ENCODE assay signal across 29 mouse cellular contexts in the genomic region with DNA sequence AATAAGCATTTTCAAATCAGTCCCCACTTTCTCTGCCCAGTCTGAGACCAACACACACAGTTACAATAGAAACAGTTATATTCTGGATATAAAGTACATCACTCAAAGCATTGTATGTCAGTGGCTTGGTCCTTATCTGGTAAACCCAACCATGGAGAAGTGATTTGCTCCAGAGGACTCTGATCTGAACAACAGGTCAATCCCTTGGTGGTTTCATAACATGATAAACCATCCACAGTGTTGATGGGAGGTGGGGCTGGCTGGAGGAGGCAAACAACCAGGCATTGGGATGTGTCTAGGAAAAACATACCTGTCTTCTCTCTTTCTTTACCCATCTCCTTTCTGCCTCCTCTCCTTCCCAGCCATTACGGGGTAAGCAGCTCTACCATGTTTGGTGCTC. TPM values are rescaled to one million over a fixed set of nuclear protein-coding genes. Genes with fewer than 3 reads are reported as not detected.
"Had no signal": no experiment of that assay in that cellular context is flagged by ENCODE, and none has a peak within 500 bp of the region (broad histone marks: within the 10 kb centered on the region; RNA-seq: fewer than 3 reads in every experiment).

No protein-coding gene starts in this region.

- H3K4me2 ChIP-seq: embryonic facial prominence, embryonic 12.5 days; embryonic facial prominence, embryonic 13.5 days; embryonic facial prominence, embryonic 15.5 days; forebrain, embryonic 12.5 days; forebrain, embryonic 13.5 days; forebrain, embryonic 15.5 days had no signal

- H3K36me3 ChIP-seq: embryonic facial prominence, embryonic 10.5 days; embryonic facial prominence, embryonic 12.5 days; embryonic facial prominence, embryonic 13.5 days; embryonic facial prominence, embryonic 15.5 days; forebrain, embryonic 10.5 days; forebrain, embryonic 12.5 days; forebrain, embryonic 15.5 days had no signal

- H3K4me1 ChIP-seq: embryonic facial prominence, embryonic 10.5 days; forebrain, embryonic 10.5 days; forebrain, embryonic 12.5 days; forebrain, embryonic 13.5 days; forebrain, embryonic 15.5 days had no signal

- DNase-seq: cerebellum, adult 2 months; cerebellum, adult 8-10 months; cerebellum, adult 9-10 months; cerebellum, adult 9-11 months; cerebellum, postnatal 10 days; cerebellum, postnatal 14 days; cerebellum, postnatal 25 days; cerebellum, postnatal 36 days; embryo, embryonic 11 days; forebrain, postnatal 0 days; gastrocnemius, adult 2 months; gastrocnemius, postnatal 10 days; gastrocnemius, postnatal 14 days; gastrocnemius, postnatal 25 days; gastrocnemius, postnatal 36 days; heart, adult 18-20 months; heart, adult 2 months had no signal

- H3K27ac ChIP-seq: embryonic facial prominence, embryonic 10.5 days; embryonic facial prominence, embryonic 12.5 days; embryonic facial prominence, embryonic 13.5 days; embryonic facial prominence, embryonic 15.5 days; forebrain, embryonic 10.5 days; forebrain, embryonic 12.5 days; forebrain, embryonic 13.5 days; forebrain, embryonic 15.5 days; gastrocnemius, adult 2 months; heart, adult 2 months had no signal

- H3K9ac ChIP-seq: embryonic facial prominence, embryonic 12.5 days; embryonic facial prominence, embryonic 13.5 days; embryonic facial prominence, embryonic 15.5 days; forebrain, embryonic 12.5 days; forebrain, embryonic 13.5 days; forebrain, embryonic 15.5 days; forebrain, postnatal 0 days had no signal

- H3K27me3 ChIP-seq: embryonic facial prominence, embryonic 12.5 days; embryonic facial prominence, embryonic 13.5 days; embryonic facial prominence, embryonic 15.5 days; forebrain, embryonic 12.5 days; forebrain, embryonic 13.5 days; forebrain, embryonic 15.5 days had no signal

- ATAC-seq: forebrain, embryonic 13.5 days; forebrain, embryonic 14.5 days; forebrain, embryonic 15.5 days; forebrain, embryonic 16.5 days; forebrain, postnatal 0 days had no signal

- H3K4me3 ChIP-seq: embryonic facial prominence, embryonic 10.5 days; embryonic facial prominence, embryonic 12.5 days; embryonic facial prominence, embryonic 13.5 days; embryonic facial prominence, embryonic 15.5 days; erythroblast, embryonic 14.5 days; forebrain, embryonic 10.5 days; forebrain, embryonic 12.5 days; forebrain, embryonic 13.5 days; forebrain, embryonic 15.5 days; gastrocnemius, adult 2 months; heart, adult 2 months had no signal

- H3K9me3 ChIP-seq: embryonic facial prominence, embryonic 10.5 days; embryonic facial prominence, embryonic 12.5 days; embryonic facial prominence, embryonic 13.5 days; embryonic facial prominence, embryonic 15.5 days; forebrain, embryonic 10.5 days; forebrain, embryonic 12.5 days; forebrain, embryonic 13.5 days; forebrain, embryonic 15.5 days had no signal

RNA-seq across cellular contexts. Expression of a gene that starts 39.2 kb away (rescaled TPM):
- total RNA-seq: granulocyte monocyte progenitor cell, adult 5-6 weeks had no signal
- polyA plus RNA-seq: erythroblast, embryonic 14.5 days had no signal
